Mouse (Mus musculus) layer of hippocampus, adult 9-11 months (tissue): ENCODE data around the gene Polr1e.
"Not testable (repeated sequence)": the region's sequence is repeated elsewhere in the genome, so short reads cannot be mapped to it uniquely, and the experiment has no call there.

Source experiments
- DNase-seq: peaks from one replicate; pipeline ENCODE4 v3.0.0; 2022

The Polr1e gene

DNA sequence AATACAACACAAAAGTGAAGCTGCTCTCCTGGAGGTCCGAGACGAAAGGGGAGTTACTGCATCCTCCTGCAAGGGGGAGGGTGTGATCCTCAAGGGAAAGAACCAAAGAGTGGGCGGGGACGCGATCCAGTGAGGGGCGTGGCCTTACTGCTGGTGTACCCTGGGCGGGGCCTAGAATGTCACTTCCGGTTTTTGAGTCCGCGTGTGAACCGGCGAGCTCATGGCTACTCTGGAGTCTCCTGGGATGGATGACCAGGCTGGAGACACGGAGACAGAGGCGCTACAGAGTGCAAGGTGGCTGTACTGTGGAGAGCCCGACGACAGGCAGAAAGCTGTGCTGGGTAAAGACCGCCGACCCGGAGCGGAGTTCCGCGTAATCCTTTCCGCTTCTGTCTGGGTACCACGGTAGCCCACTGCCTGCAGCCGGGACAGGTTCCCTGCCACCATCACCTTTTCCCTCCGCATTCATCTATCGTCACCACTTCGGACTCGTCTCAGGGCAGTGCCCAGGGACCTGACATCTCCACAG is at the start of gene Polr1e:
Polr1e (plus strand) TSS at position 132 of the 529 bp plus-strand sequence.
- peak; percentile 91 for DNase-seq

DNA sequence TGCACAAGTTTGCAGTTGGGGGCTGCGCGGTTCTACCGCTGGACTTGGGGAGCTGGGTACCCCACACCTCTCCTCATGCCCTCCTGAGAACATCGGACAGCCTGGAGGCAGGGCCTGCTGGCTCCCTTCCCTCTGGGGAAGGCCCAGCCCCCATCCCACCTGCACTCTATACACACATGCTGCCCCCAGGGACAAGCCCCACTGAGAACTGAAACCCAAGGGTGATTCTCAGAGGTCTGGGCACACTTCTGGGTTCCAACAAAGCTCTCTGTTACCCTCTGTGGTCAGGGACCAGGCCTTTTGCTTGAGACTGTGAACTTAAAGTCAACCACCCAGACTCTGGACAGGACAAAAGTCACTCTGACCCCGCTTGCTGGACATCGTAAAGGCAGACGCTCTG is 48.3 kb upstream of the Polr1e start:
- no peak for DNase-seq

DNA sequence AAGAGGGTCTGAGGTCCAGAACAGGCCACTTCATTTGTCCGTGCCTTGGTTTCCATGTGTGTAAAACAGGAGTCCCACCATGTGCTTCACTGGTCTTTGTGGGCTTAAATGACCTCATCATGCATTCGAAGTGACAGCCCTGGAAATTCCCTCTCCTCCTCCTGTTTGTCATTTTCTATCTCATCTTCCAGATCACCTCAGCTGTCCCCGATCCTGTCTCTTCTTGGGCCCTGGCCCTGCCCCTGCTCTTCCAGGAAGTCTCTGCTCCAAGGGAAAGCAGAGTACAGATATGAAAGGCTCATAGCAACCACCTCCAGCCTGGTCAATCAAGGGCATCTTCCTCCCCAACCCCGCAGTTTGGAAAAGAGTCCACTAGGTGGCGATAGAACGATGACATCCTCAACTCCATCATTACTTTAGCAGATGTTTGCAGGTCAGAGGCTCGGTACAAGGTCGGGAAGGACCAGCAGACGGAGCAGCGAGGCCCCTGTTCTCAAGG is 47.7 kb upstream of the Polr1e start:
- DNase-seq, result no peak

DNA sequence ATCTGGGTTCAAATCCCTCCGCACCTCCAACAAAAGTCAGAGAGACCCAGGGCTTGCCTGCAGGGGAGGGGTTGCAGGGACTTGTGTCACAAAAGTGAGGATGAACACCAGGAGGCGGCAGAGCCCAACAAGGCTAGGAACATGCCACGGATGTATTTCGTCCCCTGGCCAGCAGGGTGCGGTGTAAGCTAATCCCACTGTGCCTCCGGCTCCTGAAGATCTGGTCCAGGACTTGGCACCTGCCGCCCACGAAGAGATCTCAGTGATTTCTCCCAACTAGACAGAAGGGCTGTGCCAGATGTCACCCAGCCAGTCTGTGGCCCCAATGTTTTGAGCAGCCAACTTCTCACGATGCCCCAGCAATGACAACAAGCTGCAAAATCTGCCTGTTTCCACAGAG is 44.9 kb upstream of the Polr1e start:
- DNase-seq, result peak; percentile 95

GRCm38 (mm10) chr4:44973871-44974270 is 44.5 kb upstream of the Polr1e start:
- no peak for DNase-seq

- no peak for DNase-seq
These were observed 44.1 kb upstream of the Polr1e start for GRCm38 (mm10) chr4:44974331-44974730.

- no peak for DNase-seq
These were observed 42.3 kb upstream of the Polr1e start for GRCm38 (mm10) chr4:44976026-44976615.

- no peak for DNase-seq
These were observed 41.3 kb upstream of the Polr1e start for GRCm38 (mm10) chr4:44976921-44977710.

- no peak for DNase-seq
These were observed 40.2 kb upstream of the Polr1e start for GRCm38 (mm10) chr4:44978175-44978574.

GRCm38 (mm10) chr4:44979794-44980338 is 38.5 kb upstream of the Polr1e start:
- DNase-seq, result no peak

DNA sequence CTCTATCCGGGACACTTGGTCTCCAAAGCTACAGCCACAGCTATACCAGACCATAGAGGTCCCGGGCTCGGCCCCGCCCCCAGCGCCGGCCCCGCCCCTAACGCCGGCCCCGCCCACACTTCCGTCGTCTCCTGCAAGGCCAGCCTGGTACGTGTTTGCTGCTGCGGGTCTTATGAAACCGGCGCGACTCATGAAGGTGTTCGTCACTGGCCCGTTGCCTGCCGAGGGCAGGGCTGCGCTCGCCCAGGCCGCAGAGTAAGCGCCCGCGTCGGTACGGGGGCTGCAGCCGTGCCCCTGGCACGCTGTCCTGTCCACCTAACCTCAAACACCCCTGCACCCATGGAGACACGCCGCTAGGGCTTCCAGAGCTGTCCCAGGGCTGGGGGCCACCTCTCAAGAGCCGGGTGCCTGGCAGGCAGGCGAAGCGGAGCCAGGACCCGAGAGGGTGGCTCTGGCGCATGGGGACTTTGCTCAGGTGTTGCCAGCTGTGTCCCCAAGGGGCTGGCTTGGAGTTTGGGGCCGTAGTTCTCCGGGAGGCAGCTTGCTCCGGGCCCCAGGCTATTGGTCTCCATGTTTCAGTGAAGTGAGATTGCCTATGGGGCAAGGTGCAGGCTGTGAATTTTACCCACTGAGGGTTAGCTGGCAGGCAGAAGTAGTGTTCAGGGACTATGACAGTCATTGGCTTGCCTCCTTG is 37.0 kb upstream of the Polr1e start, which contains the start of gene Grhpr:
Grhpr (plus strand) TSS at position 116 of the 694 bp plus-strand sequence.
- peak; percentile 74 for DNase-seq

DNA sequence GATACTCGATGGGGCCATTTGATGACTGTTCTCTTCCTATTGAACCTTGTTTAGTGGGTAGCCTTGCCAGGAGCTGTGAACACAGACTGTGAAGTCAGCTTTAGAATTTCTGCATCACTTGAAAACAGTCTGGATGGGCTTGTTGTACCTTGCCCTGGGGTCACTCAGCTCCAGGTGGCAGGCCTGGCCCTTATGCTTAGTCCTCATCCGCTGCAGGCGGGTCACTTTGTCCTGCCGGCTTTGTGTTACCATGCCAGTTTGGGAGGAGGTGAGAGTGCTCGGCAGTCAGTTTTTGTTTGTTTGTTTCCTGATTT is 36.5 kb upstream of the Polr1e start:
- no peak for DNase-seq

DNA sequence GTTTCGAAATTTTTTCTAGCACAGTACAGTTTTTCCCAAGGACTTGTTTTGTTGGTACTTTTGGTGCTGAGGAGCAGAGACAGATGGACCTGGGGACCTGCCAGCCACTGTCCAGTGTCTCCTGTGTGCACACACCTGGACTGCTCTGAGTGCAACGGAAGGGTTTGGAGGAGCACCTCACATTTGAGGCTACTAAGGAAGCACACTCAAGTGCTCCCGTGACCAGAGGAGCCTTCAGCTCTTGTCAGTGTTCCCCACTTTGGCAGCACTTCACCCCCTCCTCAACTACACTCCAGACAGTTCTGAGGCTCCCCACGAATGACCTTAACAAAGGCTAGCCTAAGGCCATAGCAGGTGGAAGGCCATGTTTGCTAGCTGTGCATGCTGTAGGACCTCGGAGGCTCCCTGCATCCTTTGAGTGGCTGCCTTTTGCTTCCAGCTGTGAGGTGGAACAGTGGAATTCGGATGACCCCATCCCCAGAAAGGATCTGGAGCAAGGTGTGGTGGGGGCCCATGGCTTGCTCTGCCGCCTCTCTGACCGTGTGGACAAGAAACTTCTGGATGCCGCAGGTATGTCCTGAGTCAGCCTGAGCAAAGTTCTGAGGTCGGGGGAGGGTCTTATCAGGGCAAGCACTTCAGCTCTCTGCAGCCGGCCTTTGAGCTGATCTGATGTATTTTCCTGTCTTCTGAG is 35.8 kb upstream of the Polr1e start:
- DNase-seq, result no peak

DNA sequence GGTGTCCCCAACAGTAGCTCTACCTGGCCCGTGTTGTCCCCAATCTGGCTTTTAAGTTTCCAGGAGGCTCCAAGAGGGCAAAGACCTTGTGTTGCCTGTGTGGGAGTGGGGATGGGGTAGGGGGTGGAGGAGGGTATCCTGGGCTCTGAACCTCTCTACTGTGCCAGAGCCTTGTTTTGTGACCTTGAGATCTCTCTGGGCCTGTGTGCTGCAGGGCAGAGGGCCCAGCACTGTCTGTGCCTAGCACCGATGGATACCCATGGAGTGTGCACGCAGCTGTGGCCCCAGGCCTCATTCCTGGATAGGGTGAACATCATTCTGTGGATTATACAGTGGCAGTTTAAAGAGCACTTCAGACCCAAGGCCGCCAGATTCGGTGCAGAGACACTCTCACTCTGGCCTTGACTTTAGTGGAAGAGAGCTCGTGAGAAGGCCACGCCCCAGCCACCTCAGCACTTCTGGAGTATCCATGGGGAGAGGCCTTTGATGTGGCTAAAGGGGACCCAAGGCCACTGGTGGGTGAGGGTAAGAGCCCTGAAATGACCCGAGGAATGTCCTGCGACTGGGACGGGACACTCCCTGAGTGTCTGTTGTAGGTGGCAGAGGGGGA is 35.1 kb upstream of the Polr1e start:
- no peak for DNase-seq

DNA sequence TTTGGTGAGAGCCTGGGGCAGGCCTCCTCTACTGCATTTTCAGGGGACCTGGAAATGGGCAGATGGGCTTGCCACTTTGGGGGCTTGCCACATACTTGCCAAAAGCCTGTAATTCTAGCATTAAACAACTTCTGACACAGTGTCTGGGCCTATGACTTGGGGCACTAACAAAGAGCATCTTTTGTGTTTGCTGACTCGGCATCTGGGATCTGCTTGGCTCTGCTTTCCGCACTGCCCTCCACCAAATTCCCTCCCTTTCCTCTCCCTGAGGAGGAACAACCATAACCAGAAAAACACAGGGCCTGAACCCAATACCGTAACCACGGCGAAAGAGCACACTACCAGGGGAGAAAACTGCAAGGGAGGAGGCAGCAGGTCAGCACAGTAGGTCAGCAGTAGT is 27.8 kb upstream of the Polr1e start:
- no peak for DNase-seq

DNA sequence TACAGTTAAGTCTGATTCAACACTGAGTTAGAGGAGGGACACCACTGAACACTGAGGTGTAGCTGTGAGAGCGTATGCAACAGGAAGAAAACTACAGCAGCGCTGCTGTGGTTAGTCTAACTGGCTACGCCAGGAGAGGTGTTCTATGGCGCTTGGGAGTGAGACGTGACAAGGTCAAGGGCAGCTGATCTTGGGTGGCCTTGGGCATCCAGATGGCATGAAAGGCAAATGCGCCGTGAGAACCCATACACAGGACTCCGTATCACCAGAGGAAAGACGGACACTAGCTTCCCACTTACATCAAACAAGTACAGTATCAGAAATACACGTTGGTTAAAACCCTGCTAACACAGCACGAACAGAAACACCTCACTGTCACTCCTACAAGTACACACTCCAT is 26.1 kb upstream of the Polr1e start:
- not testable (repeated sequence) for DNase-seq

DNA sequence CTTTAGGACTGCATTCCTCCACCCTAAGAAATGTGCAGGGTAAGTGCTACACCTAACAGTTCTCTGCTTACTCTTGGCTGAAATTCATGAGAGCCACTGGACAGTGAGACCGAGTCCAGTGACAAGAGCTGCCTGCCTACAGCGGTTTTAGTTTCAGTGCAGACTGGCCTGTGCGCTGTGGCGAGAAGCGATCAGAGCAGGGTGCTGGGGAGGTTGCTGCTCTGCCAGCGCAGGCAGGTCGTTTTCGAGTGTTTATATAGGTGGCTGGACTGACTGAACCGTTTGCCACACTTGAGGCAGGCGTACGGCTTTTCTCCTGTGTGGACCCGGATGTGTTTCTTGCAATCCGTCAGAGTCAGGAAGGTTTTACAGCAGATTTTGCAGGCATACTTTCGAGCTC is 25.2 kb upstream of the Polr1e start:
- DNase-seq, result not testable (repeated sequence)

- no peak for DNase-seq
These were observed 24.5 kb upstream of the Polr1e start for GRCm38 (mm10) chr4:44993847-44994246.

GRCm38 (mm10) chr4:44994776-44995175 is 23.6 kb upstream of the Polr1e start:
- no peak for DNase-seq

- DNase-seq, result no peak
These were observed 20.3 kb upstream of the Polr1e start for GRCm38 (mm10) chr4:44998071-44998470.

DNA sequence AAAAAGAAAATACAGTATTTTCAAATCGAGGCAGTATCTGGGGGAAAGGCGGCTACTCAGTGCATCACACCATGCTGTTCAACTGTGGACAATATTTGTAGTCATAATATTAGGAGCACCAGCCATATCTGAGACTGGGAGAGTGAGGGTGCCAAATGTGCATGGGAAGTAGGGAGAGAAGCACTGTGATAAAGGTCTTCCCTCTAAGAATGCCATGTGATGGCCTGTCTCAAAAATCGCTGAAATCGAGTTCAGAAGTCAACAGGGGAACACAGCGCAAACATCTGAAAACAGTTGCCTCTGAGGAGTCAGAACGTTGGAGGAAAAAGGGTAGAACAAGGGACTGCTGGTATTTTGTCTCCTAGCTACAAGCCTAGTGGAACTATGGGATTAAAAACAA is 18.4 kb upstream of the Polr1e start:
- DNase-seq, result no peak

- DNase-seq, result no peak
These were observed 12.9 kb upstream of the Polr1e start for GRCm38 (mm10) chr4:45005452-45005851.
